Mouse (Mus musculus): Measurements from ENCODE around the gene Cd3g. TPM values are rescaled to one million over a fixed set of nuclear protein-coding genes. Genes with fewer than 3 reads are reported as not detected.

Gene Cd3g
- total RNA-seq, 2 experiments from 2014 or later: 1.2 to 1.3 TPM

DNA sequence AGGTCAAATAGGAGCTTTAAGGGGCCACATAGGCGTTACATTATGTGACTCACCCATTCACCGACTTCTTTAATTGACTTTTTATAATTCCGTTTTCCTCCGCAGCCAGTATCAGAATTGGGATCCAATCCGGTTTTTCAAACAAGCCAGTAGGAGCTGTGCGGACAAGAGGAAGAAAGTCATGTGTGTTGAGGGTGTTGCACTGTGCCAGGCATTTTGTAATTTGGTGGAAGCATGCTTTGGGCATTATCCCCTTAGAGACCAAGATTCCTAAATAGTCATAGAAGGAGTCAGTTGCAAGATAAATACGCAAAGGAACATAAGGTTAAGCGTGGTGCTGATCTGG is 59.1 kb downstream of the Cd3g start:
- DNase-seq: no peak

DNA sequence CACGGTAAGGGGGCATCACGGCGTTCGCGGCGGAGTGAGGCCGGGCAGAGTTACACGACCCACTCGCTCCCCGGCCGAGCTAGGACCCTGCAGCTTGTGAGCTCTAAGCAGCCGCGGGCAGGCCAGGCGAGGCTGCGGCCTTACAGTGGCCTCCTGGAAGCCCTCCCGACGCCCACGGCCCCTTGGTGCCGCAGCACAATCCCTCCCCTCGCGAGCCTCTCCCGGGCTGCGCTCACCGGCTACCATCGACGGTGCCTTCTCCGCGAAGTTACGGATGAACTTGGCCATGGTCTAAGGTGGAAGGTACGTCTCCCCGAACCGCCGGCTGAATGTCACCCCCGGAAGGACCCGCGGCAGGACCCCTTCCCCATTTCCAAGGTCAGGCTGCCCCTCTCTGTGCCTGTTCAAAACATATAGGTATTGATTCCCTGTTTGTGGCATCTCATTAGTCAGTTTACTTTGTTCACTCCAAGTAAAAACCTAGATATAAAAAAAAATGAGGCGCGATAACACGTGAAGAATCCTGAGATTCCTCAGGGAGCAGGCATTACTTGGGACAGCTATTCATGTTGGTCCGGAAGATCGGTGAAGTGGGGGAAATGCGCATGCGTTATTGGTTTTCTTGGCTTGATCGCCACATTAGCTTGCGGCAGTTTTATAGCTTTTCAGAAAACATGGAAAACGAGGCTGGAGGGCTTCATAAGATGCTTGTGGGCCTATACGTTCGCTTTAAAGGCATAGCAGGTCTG is 59.7 kb downstream of the Cd3g start, which contains the start of gene Atp5l:
Gene Atp5l, minus strand, starts transcription at position 369 of the 749 bp plus-strand sequence.
- DNase-seq: peak; percentile 91 to 92
- intact Hi-C loops (cut with DNase I): loop anchor here (2.0 kb wide), 1 partner anchor 40 kb away; the partner anchor contains the start of gene Kmt2a

More for the DNA sequence above, 59.1 kb downstream of the Cd3g start:
- intact Hi-C loops (cut with DNase I): loop anchor here (2.0 kb wide), 1 partner anchor 40 kb away; the partner anchor contains the start of gene Kmt2a

DNA sequence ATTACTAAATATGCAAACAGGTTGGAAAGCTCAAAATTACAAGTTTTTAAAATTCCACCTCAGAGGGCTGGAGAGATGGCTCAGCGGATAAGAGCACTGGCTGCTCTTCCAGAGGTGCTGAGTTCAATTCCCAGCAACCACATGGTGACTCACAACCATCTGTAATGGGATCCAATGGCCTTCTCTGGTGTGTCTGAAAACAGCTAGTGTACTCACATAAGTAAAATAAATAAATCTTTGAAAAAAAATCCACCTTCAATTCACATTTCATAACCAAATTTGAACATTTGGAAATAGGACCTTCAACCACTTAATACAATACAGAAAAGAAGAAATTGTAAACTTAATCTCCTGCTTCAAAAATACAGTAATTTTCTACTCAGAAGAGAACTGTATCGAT is 60.6 kb downstream of the Cd3g start:
- intact Hi-C loops (cut with DNase I): loop anchor here (2.0 to 5.0 kb wide), 2 partner anchors 39 to 82 kb away; partner anchors contain the start of gene Kmt2a
- DNase-seq: no peak

Other genes starting within 250 kb of the Cd3g start
- gene Phldb1, start 245.2 kb downstream of the Cd3g start, total RNA-seq (2021): 100 to 1,000 TPM; 127 to 130 TPM
- 100 to 1,000 TPM; 103 to 114 TPM for gene Arcn1, start 212.6 kb downstream of the Cd3g start, total RNA-seq (2021)
- gene Ift46, start 212.5 kb downstream of the Cd3g start, total RNA-seq (2021): 10 to 100 TPM; 42.6 to 50.5 TPM
- 1 to 10 TPM; 6.7 to 7.4 TPM for gene Tmem25, start 181.1 kb downstream of the Cd3g start, total RNA-seq (2021)
- gene Ttc36, start 177.4 kb downstream of the Cd3g start, total RNA-seq (2021): 1 to 10 TPM; 1.1 to 1.5 TPM
- 10 to 100 TPM; 25.0 to 30.3 TPM for gene Kmt2a, start 99.1 kb downstream of the Cd3g start, total RNA-seq (2021)
- 1,000 to 10,000 TPM; 1,370 to 1,379 TPM for gene Atp5l, start 59.7 kb downstream of the Cd3g start, total RNA-seq (2021)
- 10 to 100 TPM; 41.1 to 45.1 TPM for gene Ube4a, start 14.8 kb downstream of the Cd3g start, total RNA-seq (2021)
- 1 to 10 TPM in 1 of 2 experiments, under 1 TPM in 1; 0.77 to 1.5 TPM for gene Cd3d, start 1.4 kb upstream of the Cd3g start, total RNA-seq (2021)
- 1 to 10 TPM; 2.0 to 2.4 TPM for gene Cd3e, start 29.2 kb upstream of the Cd3g start, total RNA-seq (2021)
- gene Mpzl2, start 59.4 kb upstream of the Cd3g start, total RNA-seq (2021): 1 to 10 TPM; 1.6 to 2.2 TPM
- gene Mpzl3, start 74.8 kb upstream of the Cd3g start, total RNA-seq (2021): 1 to 10 TPM in 1 of 2 experiments, under 1 TPM in 1; 0.82 to 2.1 TPM
- gene Jaml, start 98.8 kb upstream of the Cd3g start, total RNA-seq (2021): under 1 TPM; 0.19 to 0.30 TPM
- 1 to 10 TPM in 1 of 2 experiments, under 1 TPM in 1; 0.79 to 1.1 TPM for gene Scn2b, start 137.4 kb upstream of the Cd3g start, total RNA-seq (2021)
- under 1 TPM; 0.20 to 0.22 TPM for gene Scn4b, start 158.0 kb upstream of the Cd3g start, total RNA-seq (2021)
- gene BC049352, start 201.6 kb upstream of the Cd3g start, total RNA-seq (2021): not detected
- not detected for gene Tmprss4, start 223.7 kb upstream of the Cd3g start, total RNA-seq (2021)